Mouse (Mus musculus) olfactory bulb, adult 2 months (tissue): ENCODE data around the gene Aplnr.

ENCODE experiments used
- CTCF ChIP-seq: fragments of 200-500 bp; IDR thresholded peaks from 2 replicates; pipeline ENCODE4 v1.5.1; 2012; ENCODE audit warnings: low read depth, mild to moderate bottlenecking, low read length, moderate library complexity; ENCODE audit not compliant: insufficient read depth
- POLR2A ChIP-seq: fragments of 200-500 bp; IDR thresholded peaks from 2 replicates; pipeline ENCODE4 v1.6.1; 2012; ENCODE audit warnings: mild to moderate bottlenecking, low read depth, low read length, moderate library complexity; ENCODE audit not compliant: insufficient read depth

- TF ChIP-seq CTCF (no peak), POLR2A (no peak)
These were observed 19.3 kb downstream of the Aplnr start for GRCm38 (mm10) chr2:85155334-85155733.
